Mouse (Mus musculus): ENCODE data around the gene Zfp39. TPM values are rescaled to one million over a fixed set of nuclear protein-coding genes. Genes with fewer than 3 reads are reported as not detected.

The Zfp39 gene
- polyA plus RNA-seq, 1 experiment from 2014 or later: 1.5 TPM

GRCm38 (mm10) chr11:58916879-58917744 lies 13.1 kb upstream of the Zfp39 start:
- Histone ChIP-seq H3K4me2 (replicated peaks; ENCODE audit: low read depth) (no peak overlapping the region), H3K27ac (ENCODE audit: low read depth, low read length) (no peak overlapping the region), H3K27me3 (replicated peaks; ENCODE audit: control insufficient read depth, insufficient read depth, low read length) (no peaks in the 10 kb centered on the region), H3K36me3 (ENCODE audit: control insufficient read depth, insufficient read depth) (no peaks in the 10 kb centered on the region), H3K4me3 (ENCODE audit: low read depth, low read length) (no peak overlapping the region), H3K9ac (ENCODE audit: low read depth, low read length) (no peak overlapping the region), H3K4me1 (replicated peaks; ENCODE audit: control insufficient read depth, insufficient read depth, low read length) (no peaks in the 10 kb centered on the region; the same call in 1 of the 2 replicates), H3K9me3 (ENCODE audit: control insufficient read depth) (no peaks in the 10 kb centered on the region)
- 55% methylated on average over 14 of the region's 14 CpGs for WGBS
- TF ChIP-seq CTCF (IDR thresholded peaks at IDR 0.05; ENCODE audit: low read depth): peak; percentile 73
- 0 out of 2 replicates have a peak, but pooled peaks have one; percentile 9 for ATAC-seq

- Histone ChIP-seq H3K36me3 (ENCODE audit: control insufficient read depth, insufficient read depth) (no peaks in the 10 kb centered on the region), H3K4me1 (replicated peaks; ENCODE audit: control insufficient read depth, insufficient read depth, low read length) (no peaks in the 10 kb centered on the region; the same call in 1 of the 2 replicates), H3K4me3 (ENCODE audit: low read depth, low read length) (peak overlapping the region; percentile 27), H3K27ac (ENCODE audit: low read depth, low read length) (no peak overlapping the region), H3K9me3 (ENCODE audit: control insufficient read depth) (no peaks in the 10 kb centered on the region), H3K9ac (ENCODE audit: low read depth, low read length) (peak overlapping the region; percentile 50; the same call in 1 of the 2 replicates), H3K27me3 (replicated peaks; ENCODE audit: control insufficient read depth, insufficient read depth, low read length) (no peaks in the 10 kb centered on the region), H3K4me2 (replicated peaks; ENCODE audit: low read depth) (peak overlapping the region; percentile 81)
- ATAC-seq: no peak
- TF ChIP-seq CTCF (IDR thresholded peaks at IDR 0.05; ENCODE audit: low read depth): peak; percentile 79
- WGBS: 7% methylated on average over 17 of the region's 17 CpGs
These were observed 10.5 kb upstream of the Zfp39 start for GRCm38 (mm10) chr11:58914461-58915028.

DNA sequence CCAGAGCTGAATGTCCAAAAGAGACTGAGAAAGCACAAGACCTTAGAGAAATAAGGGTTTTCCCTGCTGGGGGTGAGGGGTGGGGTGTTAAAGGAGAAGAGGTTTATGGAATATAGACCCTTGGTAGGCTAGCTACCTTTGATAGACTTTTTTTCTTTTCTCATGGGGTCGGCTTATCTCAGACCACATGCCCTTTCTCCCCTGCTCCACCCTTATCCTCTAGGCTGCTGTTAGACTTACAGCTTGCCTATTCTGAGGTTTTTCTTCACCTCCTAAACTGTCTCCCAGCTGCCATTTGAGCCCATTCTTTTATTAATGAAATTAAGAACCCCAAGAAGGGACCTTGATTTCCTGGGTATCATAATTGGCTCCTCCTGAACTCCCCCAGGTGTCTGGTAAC lies 9.8 kb upstream of the Zfp39 start:
- ATAC-seq: no peak
- no peaks in the 10 kb centered on the region for H3K27me3 ChIP-seq (replicated peaks; ENCODE audit: control insufficient read depth, insufficient read depth, low read length)

DNA sequence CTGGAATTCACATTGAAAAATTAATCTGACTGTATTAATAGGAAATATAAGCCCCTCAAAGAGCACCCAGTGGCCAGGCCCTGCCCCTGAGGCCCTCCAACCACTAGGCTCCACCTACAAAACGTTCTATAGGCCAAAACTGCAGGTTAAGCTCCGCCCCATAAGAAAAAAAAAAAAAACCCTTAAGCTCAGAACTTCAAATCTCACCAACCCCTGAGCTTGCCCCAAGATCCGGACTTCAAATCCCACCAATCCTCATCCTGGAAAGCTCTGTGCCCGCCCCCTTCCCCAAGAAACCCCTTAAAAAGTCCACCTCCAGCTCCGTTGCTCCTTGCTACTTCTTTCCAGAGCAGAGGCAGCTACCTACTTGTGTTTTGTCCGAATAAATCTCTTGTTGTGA lies 813 bp upstream of the Zfp39 start:
- no peak overlapping the region for H3K27ac ChIP-seq (ENCODE audit: low read depth, low read length)
- no peak for ATAC-seq
- H3K4me1 ChIP-seq (replicated peaks; ENCODE audit: control insufficient read depth, insufficient read depth, low read length): 0 out of 2 replicates have a peak, but pooled peaks cover 4% of the 10 kb centered on the region
- H3K4me3 ChIP-seq (ENCODE audit: low read depth, low read length): no peak overlapping the region
- no peaks in the 10 kb centered on the region for H3K27me3 ChIP-seq (replicated peaks; ENCODE audit: control insufficient read depth, insufficient read depth, low read length)
- TF ChIP-seq CTCF (IDR thresholded peaks at IDR 0.05; ENCODE audit: low read depth): no peak
- peak overlapping the region; percentile 80; the same call in 1 of the 2 replicates for H3K4me2 ChIP-seq (replicated peaks; ENCODE audit: low read depth)
- no peaks in the 10 kb centered on the region for H3K9me3 ChIP-seq (ENCODE audit: control insufficient read depth)
- H3K9ac ChIP-seq (ENCODE audit: low read depth, low read length): no peak overlapping the region
- WGBS: 60% methylated on average over 6 of the region's 6 CpGs
- peaks cover 14% of the 10 kb centered on the region for H3K36me3 ChIP-seq (ENCODE audit: control insufficient read depth, insufficient read depth)

More for the DNA sequence above, 9.8 kb upstream of the Zfp39 start:
- TF ChIP-seq CTCF (IDR thresholded peaks at IDR 0.05; ENCODE audit: low read depth): no peak
- H3K27ac ChIP-seq (ENCODE audit: low read depth, low read length): no peak overlapping the region
- H3K4me2 ChIP-seq (replicated peaks; ENCODE audit: low read depth): no peak overlapping the region
- no peak overlapping the region for H3K4me3 ChIP-seq (ENCODE audit: low read depth, low read length)
- no peaks in the 10 kb centered on the region for H3K9me3 ChIP-seq (ENCODE audit: control insufficient read depth)
- no peaks in the 10 kb centered on the region for H3K36me3 ChIP-seq (ENCODE audit: control insufficient read depth, insufficient read depth)
- 15% methylated on average over 1 of the region's 1 CpGs for WGBS
- no peaks in the 10 kb centered on the region; the same call in 1 of the 2 replicates for H3K4me1 ChIP-seq (replicated peaks; ENCODE audit: control insufficient read depth, insufficient read depth, low read length)
- no peak overlapping the region for H3K9ac ChIP-seq (ENCODE audit: low read depth, low read length)

- Histone ChIP-seq H3K4me3 (ENCODE audit: low read depth, low read length) (peak overlapping the region; percentile 53), H3K36me3 (ENCODE audit: control insufficient read depth, insufficient read depth) (peaks cover 17% of the 10 kb centered on the region), H3K9ac (ENCODE audit: low read depth, low read length) (no peak overlapping the region), H3K9me3 (ENCODE audit: control insufficient read depth) (no peaks in the 10 kb centered on the region), H3K27ac (ENCODE audit: low read depth, low read length) (peak overlapping the region; percentile 80; the same call in 1 of the 2 replicates), H3K4me1 (replicated peaks; ENCODE audit: control insufficient read depth, insufficient read depth, low read length) (0 out of 2 replicates have a peak, but pooled peaks cover 4% of the 10 kb centered on the region), H3K4me2 (replicated peaks; ENCODE audit: low read depth) (peak overlapping the region; percentile 80), H3K27me3 (replicated peaks; ENCODE audit: control insufficient read depth, insufficient read depth, low read length) (no peaks in the 10 kb centered on the region)
- no peak for TF ChIP-seq CTCF (IDR thresholded peaks at IDR 0.05; ENCODE audit: low read depth)
- peak; percentile 19 for ATAC-seq
- 1% methylated on average over 8 of the region's 8 CpGs for WGBS
These were observed 339 bp upstream of the Zfp39 start for GRCm38 (mm10) chr11:58904410-58904718.

GRCm38 (mm10) chr11:58901080-58901479 lies 2.9 kb downstream of the Zfp39 start:
- ATAC-seq: no peak
- no peaks in the 10 kb centered on the region for H3K27me3 ChIP-seq (replicated peaks; ENCODE audit: control insufficient read depth, insufficient read depth, low read length)
- TF ChIP-seq CTCF (IDR thresholded peaks at IDR 0.05; ENCODE audit: low read depth): no peak

More at GRCm38 (mm10) chr11:58901080-58901479, 2.9 kb downstream of the Zfp39 start:
- H3K4me1 ChIP-seq (replicated peaks; ENCODE audit: control insufficient read depth, insufficient read depth, low read length): 0 out of 2 replicates have a peak, but pooled peaks cover 4% of the 10 kb centered on the region
- no peak overlapping the region for H3K27ac ChIP-seq (ENCODE audit: low read depth, low read length)
- H3K4me2 ChIP-seq (replicated peaks; ENCODE audit: low read depth): no peak overlapping the region
- H3K36me3 ChIP-seq (ENCODE audit: control insufficient read depth, insufficient read depth): peaks cover 41% of the 10 kb centered on the region
- no peak overlapping the region for H3K4me3 ChIP-seq (ENCODE audit: low read depth, low read length)
- H3K9me3 ChIP-seq (ENCODE audit: control insufficient read depth): no peaks in the 10 kb centered on the region
- no peak overlapping the region for H3K9ac ChIP-seq (ENCODE audit: low read depth, low read length)
